In genomic region chr11:68404185-68404584, GRCm38 (mm10) we compare ENCODE assay signal across 11 mouse cellular contexts. TPM values are rescaled to one million over a fixed set of nuclear protein-coding genes. Genes with fewer than 3 reads are reported as not detected.
A peak's percentile ranks its signal among the peaks of the same experiment; 100 is the strongest.
DNase-seq lines count a peak whose midpoint lies in the region; ATAC-seq and TF ChIP-seq lines count a peak whose summit lies in the region.
"Had no signal": no experiment of that assay in that cellular context is flagged by ENCODE, and none has a peak within 500 bp of the region (broad histone marks: within the 10 kb centered on the region; RNA-seq: fewer than 3 reads in every experiment).

No protein-coding gene starts in this region.

- H3K9me3 ChIP-seq in hindbrain, postnatal 0 days (ENCODE audit: low read length) = no peaks in the 10 kb centered on the region
- H3K9me3 ChIP-seq in hindbrain, embryonic 10.5 days = no peaks in the 10 kb centered on the region
- no peaks in the 10 kb centered on the region for H3K9me3 ChIP-seq in ES-Bruce4 (replicated peaks; ENCODE audit: control insufficient read depth, insufficient read depth, low read length, poor library complexity, severe bottlenecking)
- H3K9me3 ChIP-seq in hindbrain, embryonic 12.5 days (replicated peaks) = no peaks in the 10 kb centered on the region
- H3K9me3 ChIP-seq: heart, embryonic 15.5 days had no signal

- H3K36me3 ChIP-seq in hindbrain, postnatal 0 days (ENCODE audit: insufficient read depth, low read length) = no peaks in the 10 kb centered on the region
- H3K36me3 ChIP-seq in hindbrain, embryonic 10.5 days = no peaks in the 10 kb centered on the region
- H3K36me3 ChIP-seq in ES-Bruce4 (ENCODE audit: control insufficient read depth, insufficient read depth, low read length, poor library complexity, severe bottlenecking) = no peaks in the 10 kb centered on the region
- no peaks in the 10 kb centered on the region for H3K36me3 ChIP-seq in hindbrain, embryonic 12.5 days
- H3K36me3 ChIP-seq: heart, embryonic 15.5 days had no signal

- no peak for TF ChIP-seq EP300 in ES-Bruce4 (IDR thresholded peaks at IDR 0.05; ENCODE audit: insufficient read depth, low read depth, low read length)

- 0 out of 2 replicates have a peak, but pooled peaks cover 7% of the 10 kb centered on the region for H3K4me1 ChIP-seq in hindbrain, postnatal 0 days (ENCODE audit: insufficient read depth, low read length)
- peaks cover 32% of the 10 kb centered on the region for H3K4me1 ChIP-seq in hindbrain, embryonic 10.5 days (replicated peaks)
- H3K4me1 ChIP-seq in ES-Bruce4 (ENCODE audit: control insufficient read depth, insufficient read depth, low read length) = peaks cover 2% of the 10 kb centered on the region
- peaks cover 16% of the 10 kb centered on the region for H3K4me1 ChIP-seq in hindbrain, embryonic 12.5 days

- no peak for ATAC-seq in hindbrain, postnatal 0 days
- no peak for ATAC-seq in hindbrain, embryonic 12.5 days (ENCODE audit: low FRiP score)

- peak; percentile 54 for TF ChIP-seq CTCF in hindbrain, postnatal 0 days (IDR thresholded peaks at IDR 0.05; ENCODE audit: low read depth)
- TF ChIP-seq CTCF in ES-Bruce4 (IDR thresholded peaks at IDR 0.05; ENCODE audit: low read depth, low read length) = peak; percentile 59

- no peak overlapping the region for H3K27ac ChIP-seq in hindbrain, postnatal 0 days
- no peak overlapping the region for H3K27ac ChIP-seq in hindbrain, embryonic 10.5 days
- no peak overlapping the region for H3K27ac ChIP-seq in ES-Bruce4 (ENCODE audit: insufficient read depth, low read length)
- H3K27ac ChIP-seq in hindbrain, embryonic 12.5 days = no peak overlapping the region
- H3K27ac ChIP-seq: heart, embryonic 15.5 days had no signal

- peaks cover 9% of the 10 kb centered on the region for H3K27me3 ChIP-seq in hindbrain, postnatal 0 days (ENCODE audit: insufficient read depth, low read length)
- peaks cover 87% of the 10 kb centered on the region for H3K27me3 ChIP-seq in hindbrain, embryonic 10.5 days (ENCODE audit: insufficient read depth, poor library complexity, severe bottlenecking)
- peaks cover 8% of the 10 kb centered on the region; the same call in 1 of the 2 replicates for H3K27me3 ChIP-seq in ES-Bruce4 (ENCODE audit: control insufficient read depth, insufficient read depth, low read length, poor library complexity, severe bottlenecking)
- H3K27me3 ChIP-seq in hindbrain, embryonic 12.5 days = peaks cover 56% of the 10 kb centered on the region

- no peak for DNase-seq in hindbrain, postnatal 0 days (ENCODE audit: low spot score)
- DNase-seq in hindbrain, embryonic 10.5 days (ENCODE audit: low spot score) = no peak
- peak; percentile 31 for DNase-seq in 3T3-L1 (ENCODE audit: low read depth, low spot score)
- peak; percentile 50 for DNase-seq in lung, postnatal 36 days
- no peak for DNase-seq in frontal cortex, postnatal 36 days (ENCODE audit: low spot score in 2 of 2)
- no peak for DNase-seq in embryo, embryonic 11 days
- DNase-seq: kidney, postnatal 10 days had no signal

- no peak for TF ChIP-seq POLR2A in ES-Bruce4 (IDR thresholded peaks at IDR 0.05; ENCODE audit: insufficient read depth, low read length)

- 61% methylated on average over 4 of the region's 4 CpGs for WGBS in hindbrain, postnatal 0 days
- 62% methylated on average over 4 of the region's 4 CpGs for WGBS in hindbrain, embryonic 10.5 days
- 62% methylated on average over 4 of the region's 4 CpGs for WGBS in hindbrain, embryonic 12.5 days

- H3K9ac ChIP-seq in hindbrain, postnatal 0 days (replicated peaks; ENCODE audit: low read length) = no peak overlapping the region
- H3K9ac ChIP-seq in ES-Bruce4 (ENCODE audit: low read depth, poor library complexity, severe bottlenecking) = no peak overlapping the region
- H3K9ac ChIP-seq in hindbrain, embryonic 12.5 days = no peak overlapping the region
- H3K9ac ChIP-seq: heart, embryonic 15.5 days had no signal

- H3K4me2 ChIP-seq in hindbrain, postnatal 0 days (ENCODE audit: low read depth, low read length) = no peak overlapping the region
- no peak overlapping the region for H3K4me2 ChIP-seq in hindbrain, embryonic 12.5 days (replicated peaks)
- H3K4me2 ChIP-seq: heart, embryonic 15.5 days; midbrain, embryonic 11.5 days had no signal

- no peak overlapping the region for H3K4me3 ChIP-seq in hindbrain, postnatal 0 days (ENCODE audit: low read length)
- no peak overlapping the region for H3K4me3 ChIP-seq in hindbrain, embryonic 10.5 days
- H3K4me3 ChIP-seq in ES-Bruce4 (ENCODE audit: low read depth, low read length) = no peak overlapping the region
- no peak overlapping the region for H3K4me3 ChIP-seq in hindbrain, embryonic 12.5 days
- H3K4me3 ChIP-seq: heart, embryonic 15.5 days had no signal

RNA-seq across cellular contexts. Expression of gene Ntn1, which starts 3.6 kb away (rescaled TPM):
- 81.7 and 101 TPM in 2 replicates for total RNA-seq in hindbrain, postnatal 0 days (2014; rRNA removed)
- 13.8 and 14.3 TPM in 2 replicates for polyA plus RNA-seq in hindbrain, postnatal 0 days (2015; fragmentation: Nextera tagmentation; extraction: Ambion mirVana)
- polyA plus RNA-seq in hindbrain, embryonic 10.5 days (2016; fragmentation: Nextera tagmentation; extraction: Ambion mirVana) = 18.2 and 23.7 TPM in 2 replicates
- polyA plus RNA-seq in ES-Bruce4 (2011; ENCODE audit: insufficient read depth, insufficient read length, low read depth, missing spikeins) = 22.3 and 22.6 TPM in 2 replicates
- 50.9 and 58.7 TPM in 2 replicates for polyA plus RNA-seq in hindbrain, embryonic 12.5 days (2016; fragmentation: Nextera tagmentation; extraction: Ambion mirVana)

RNA-seq across cellular contexts. Expression of gene Pik3r5, which starts 27.7 kb away (rescaled TPM):
- 1.4 and 2.5 TPM in 2 replicates for total RNA-seq in hindbrain, postnatal 0 days (2014; rRNA removed)
- polyA plus RNA-seq in hindbrain, postnatal 0 days (2015; fragmentation: Nextera tagmentation; extraction: Ambion mirVana) = 0.34 and 0.65 TPM in 2 replicates
- polyA plus RNA-seq in hindbrain, embryonic 10.5 days (2016; fragmentation: Nextera tagmentation; extraction: Ambion mirVana) = 0.88 and 1.2 TPM in 2 replicates
- polyA plus RNA-seq in ES-Bruce4 (2011; ENCODE audit: insufficient read depth, insufficient read length, low read depth, missing spikeins) = 1.7 and 1.8 TPM in 2 replicates
- 0.81 and 1.0 TPM in 2 replicates for polyA plus RNA-seq in hindbrain, embryonic 12.5 days (2016; fragmentation: Nextera tagmentation; extraction: Ambion mirVana)

Comparison
In these comparisons a context has a peak if more than half of its experiments do, and no peak if none do; other contexts are left out.
1. DNase-seq: peak in 3T3-L1 (single experiment) and lung, postnatal 36 days (single experiment); none in hindbrain, postnatal 0 days (single experiment), hindbrain, embryonic 10.5 days (single experiment), frontal cortex, postnatal 36 days (0 of 2) and embryo, embryonic 11 days (single experiment).